Comparison of ENCODE assay signal across 32 mouse cellular contexts in genomic region chr3:154683667-154684066, GRCm38 (mm10). TPM values are rescaled to one million over a fixed set of nuclear protein-coding genes. Genes with fewer than 3 reads are reported as not detected.
DNase-seq lines count a peak whose midpoint lies in the region; ATAC-seq lines count a peak whose summit lies in the region.
"Had no signal": no experiment of that assay in that cellular context is flagged by ENCODE, and none has a peak within 500 bp of the region (broad histone marks: within the 10 kb centered on the region; RNA-seq: fewer than 3 reads in every experiment).

No protein-coding gene starts in this region.

- no peak overlapping the region for H3K27ac ChIP-seq in heart, embryonic 10.5 days
- H3K27ac ChIP-seq in embryonic facial prominence, embryonic 10.5 days (replicated peaks): no peak overlapping the region
- H3K27ac ChIP-seq: forebrain, embryonic 10.5 days; forebrain, embryonic 13.5 days; gastrocnemius, adult 2 months; heart, embryonic 15.5 days; hindbrain, embryonic 14.5 days; hindbrain, postnatal 0 days had no signal

- intact Hi-C loops in gastrocnemius, postnatal 36 days (cut with DNase I): no loop called here

- no peaks in the 10 kb centered on the region for H3K27me3 ChIP-seq in heart, embryonic 10.5 days (ENCODE audit: insufficient read depth, poor library complexity, severe bottlenecking)
- no peaks in the 10 kb centered on the region for H3K27me3 ChIP-seq in embryonic facial prominence, embryonic 10.5 days (replicated peaks; ENCODE audit: low read depth, poor library complexity, severe bottlenecking)
- H3K27me3 ChIP-seq: forebrain, embryonic 13.5 days; heart, embryonic 12.5 days; heart, embryonic 15.5 days had no signal

- 83% methylated on average over 2 of the region's 2 CpGs for WGBS in heart, embryonic 10.5 days
- WGBS in embryonic facial prominence, embryonic 10.5 days: 90% methylated on average over 2 of the region's 2 CpGs

- ATAC-seq in CD4-positive, CD25-positive, alpha-beta regulatory T cell, adult 4 months: peak; percentile 84
- ATAC-seq: forebrain, embryonic 13.5 days; forebrain, embryonic 16.5 days; hindbrain, postnatal 0 days; intestine, embryonic 16.5 days; Patski had no signal

- no peaks in the 10 kb centered on the region for H3K9me3 ChIP-seq in heart, embryonic 10.5 days
- no peaks in the 10 kb centered on the region for H3K9me3 ChIP-seq in embryonic facial prominence, embryonic 10.5 days
- H3K9me3 ChIP-seq: forebrain, embryonic 10.5 days; forebrain, embryonic 13.5 days; heart, embryonic 12.5 days; heart, embryonic 15.5 days had no signal

- no peak overlapping the region for H3K4me3 ChIP-seq in heart, embryonic 10.5 days
- H3K4me3 ChIP-seq in embryonic facial prominence, embryonic 10.5 days: no peak overlapping the region
- H3K4me3 ChIP-seq: forebrain, embryonic 10.5 days; forebrain, embryonic 13.5 days; gastrocnemius, adult 2 months; heart, embryonic 12.5 days; heart, embryonic 15.5 days had no signal

- peak; percentile 10 for DNase-seq in heart, adult 11 months
- no peak for DNase-seq in heart, embryonic 10.5 days (ENCODE audit: low spot score)
- DNase-seq in induced T-regulatory cell, adult 2 months (ENCODE audit: low read depth): peak; percentile 1
- DNase-seq in gastrocnemius, postnatal 36 days: no peak
- DNase-seq in embryonic facial prominence, embryonic 10.5 days (ENCODE audit: low spot score): no peak
- DNase-seq: adrenal gland, adult 2 months; adrenal gland, postnatal 14 days; B cell, adult 2 months; cerebellum, adult 11 months; cerebellum, adult 2 months; cerebellum, adult 9-11 months; cerebellum, postnatal 25 days; embryo, embryonic 11 days; gastrocnemius, adult 2 months; gastrocnemius, postnatal 14 days; heart, postnatal 10 days; heart, postnatal 36 days; kidney, adult 2 months had no signal

- no peaks in the 10 kb centered on the region for H3K4me1 ChIP-seq in heart, embryonic 10.5 days
- no peaks in the 10 kb centered on the region for H3K4me1 ChIP-seq in embryonic facial prominence, embryonic 10.5 days
- H3K4me1 ChIP-seq: forebrain, embryonic 10.5 days; forebrain, embryonic 13.5 days; heart, embryonic 12.5 days; heart, embryonic 15.5 days had no signal

- no peaks in the 10 kb centered on the region for H3K36me3 ChIP-seq in heart, embryonic 10.5 days
- H3K36me3 ChIP-seq in embryonic facial prominence, embryonic 10.5 days (replicated peaks): no peaks in the 10 kb centered on the region
- H3K36me3 ChIP-seq: forebrain, embryonic 10.5 days; G1E; heart, embryonic 12.5 days; heart, embryonic 15.5 days had no signal

RNA-seq across cellular contexts. Expression of gene Erich3, which starts 20.0 kb away (rescaled TPM):
- 0.10 and 0.13 TPM in 2 replicates for polyA plus RNA-seq in heart, embryonic 10.5 days (2016; fragmentation: Nextera tagmentation; extraction: Ambion mirVana)
- not detected for polyA plus RNA-seq in CD4-positive, CD25-positive, alpha-beta regulatory T cell, adult 4 months (2017; shearing (Covaris generic))
- total RNA-seq in gastrocnemius, postnatal 36 days (2021): not detected
- 0.19 and 0.36 TPM in 2 replicates for polyA plus RNA-seq in embryonic facial prominence, embryonic 10.5 days (2016; fragmentation: Nextera tagmentation; extraction: Ambion mirVana)
- total RNA-seq: common myeloid progenitor, adult 5-6 weeks; granulocyte monocyte progenitor cell, adult 5-6 weeks had no signal
- polyA plus RNA-seq: G1E; intestine, embryonic 16.5 days; kidney, embryonic 14.5 days had no signal

Comparison
In these comparisons a context has a peak if more than half of its experiments do, and no peak if none do; other contexts are left out.
1. DNase-seq: peak in heart, adult 11 months (single experiment) and induced T-regulatory cell, adult 2 months (single experiment); none in heart, embryonic 10.5 days (single experiment), gastrocnemius, postnatal 36 days (0 of 2) and embryonic facial prominence, embryonic 10.5 days (single experiment).